Mouse (Mus musculus): ENCODE results near the gene Chd9.

Gene Chd9

DNA sequence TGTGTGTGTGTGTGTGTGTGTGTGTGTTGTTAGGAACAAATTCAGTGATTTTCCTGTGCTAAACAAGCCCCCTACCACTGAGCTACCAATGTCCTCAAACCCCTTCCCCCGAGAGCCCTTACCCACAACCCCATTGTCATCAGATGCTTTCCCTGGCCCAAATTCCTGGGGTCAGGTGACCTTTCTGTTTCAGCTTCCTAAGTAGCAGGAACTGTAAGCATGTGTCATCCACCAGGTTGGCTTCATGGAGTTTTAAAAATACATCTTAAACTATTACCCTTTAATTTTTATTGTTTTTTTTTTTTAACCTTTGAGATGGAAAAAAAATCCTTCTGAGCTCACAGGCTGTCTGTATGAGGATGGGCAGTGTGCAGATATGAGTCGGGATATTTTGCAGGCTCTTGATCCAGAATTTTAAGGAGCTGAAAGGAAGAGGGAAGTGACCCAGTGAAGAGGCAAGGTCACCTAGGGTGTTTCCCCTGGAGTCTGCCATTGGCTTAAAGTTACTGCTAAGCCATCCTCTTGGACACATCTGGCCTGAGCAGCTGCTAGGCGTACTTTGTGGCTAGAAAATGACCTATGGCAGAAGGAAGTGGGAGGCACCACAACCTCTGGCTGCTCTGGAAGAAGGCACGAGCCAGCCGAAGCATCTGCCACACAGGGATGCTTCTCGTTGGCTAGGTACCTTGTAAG is 5.6 kb downstream of the Chd9 start:
- in situ Hi-C loops (cut with MboI; ENCODE audit: unreplicated experiment in 2 of 2), result loop anchor here (5.0 to 10.0 kb wide), 5 partner anchors 49 to 124 kb away; no protein-coding TSS in a partner anchor

GRCm38 (mm10) chr8:90834321-90834672 is 6.1 kb downstream of the Chd9 start:
- in situ Hi-C loops (cut with MboI; ENCODE audit: unreplicated experiment in 2 of 2), result loop anchor here (5.0 to 10.0 kb wide), 5 partner anchors 48 to 123 kb away; no protein-coding TSS in a partner anchor

DNA sequence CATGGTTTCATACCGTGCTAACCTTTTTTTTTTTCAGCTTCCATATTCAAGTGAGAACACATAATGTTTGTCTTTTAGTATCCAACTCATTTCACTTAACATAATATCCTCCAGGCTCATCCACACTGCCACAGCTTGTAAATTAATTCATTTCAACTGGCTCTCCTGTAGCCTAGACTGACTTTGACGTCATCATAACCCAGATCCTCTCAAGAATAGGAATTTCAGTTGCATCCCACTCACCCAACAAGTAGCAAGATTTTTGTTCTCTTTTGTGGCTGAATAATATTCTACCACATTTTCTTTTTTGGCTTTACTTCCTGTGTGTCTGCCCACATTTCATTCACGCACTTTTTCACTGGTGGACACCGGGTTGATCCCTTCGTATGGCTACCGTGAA is 9.3 kb downstream of the Chd9 start:
- in situ Hi-C loops (cut with MboI; ENCODE audit: unreplicated experiment in 2 of 2), result loop anchor here in 1 of 2 experiments (10.0 kb wide), 1 partner anchor 67 kb away; no protein-coding TSS in a partner anchor

DNA sequence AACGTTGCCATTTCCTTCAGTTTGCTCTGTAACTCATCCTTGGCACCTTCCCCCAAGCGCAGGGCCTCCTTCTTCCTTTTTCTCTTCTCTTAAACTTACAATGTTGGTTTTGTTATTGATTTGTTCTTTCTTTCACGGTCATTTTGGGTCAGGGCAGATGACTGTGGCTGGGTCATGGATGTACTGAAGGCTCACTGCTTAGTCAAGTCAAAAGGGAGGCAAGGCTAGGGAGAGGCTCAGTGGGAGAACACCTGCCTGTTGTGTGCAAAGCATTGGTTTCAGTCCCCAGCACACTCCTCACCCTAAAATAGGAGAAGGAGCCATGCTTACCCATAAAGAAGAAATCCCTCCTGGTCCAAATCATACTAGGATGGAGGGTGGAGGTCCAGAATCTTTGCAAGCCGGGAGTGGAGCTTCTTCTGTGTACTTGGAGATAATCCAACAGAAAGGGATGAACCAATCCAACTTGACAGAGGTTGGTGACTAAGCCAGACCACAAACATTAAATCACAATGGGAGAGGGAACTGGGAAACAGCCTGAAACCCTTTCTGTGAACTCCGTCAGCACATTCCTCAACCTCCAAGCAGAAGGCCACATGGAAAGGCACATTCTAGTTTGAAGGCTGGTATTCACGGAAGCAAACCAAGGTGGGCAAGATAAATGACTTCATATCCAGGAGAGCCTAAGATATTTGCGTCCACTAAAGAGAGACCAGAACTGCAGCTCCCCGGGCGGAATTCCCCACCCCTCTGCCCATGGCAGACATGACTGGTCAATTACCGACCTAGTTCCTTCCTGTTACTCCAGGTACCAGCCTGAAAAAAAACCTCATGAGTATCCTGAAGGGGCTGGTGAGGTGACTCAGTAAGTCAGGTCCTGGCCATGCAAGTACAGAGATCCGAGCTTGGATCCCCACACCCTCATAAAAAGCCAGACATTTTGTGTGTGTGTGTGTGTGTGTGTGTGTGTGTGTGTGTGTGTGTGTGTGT is 11.9 kb downstream of the Chd9 start:
- in situ Hi-C loops (cut with MboI; ENCODE audit: unreplicated experiment in 2 of 2), result loop anchor here in 1 of 2 experiments (10.0 kb wide), 1 partner anchor 65 kb away; no protein-coding TSS in a partner anchor

GRCm38 (mm10) chr8:90841321-90841720 is 13.2 kb downstream of the Chd9 start:
- in situ Hi-C loops (cut with MboI; ENCODE audit: unreplicated experiment in 2 of 2), result no loop called here

DNA sequence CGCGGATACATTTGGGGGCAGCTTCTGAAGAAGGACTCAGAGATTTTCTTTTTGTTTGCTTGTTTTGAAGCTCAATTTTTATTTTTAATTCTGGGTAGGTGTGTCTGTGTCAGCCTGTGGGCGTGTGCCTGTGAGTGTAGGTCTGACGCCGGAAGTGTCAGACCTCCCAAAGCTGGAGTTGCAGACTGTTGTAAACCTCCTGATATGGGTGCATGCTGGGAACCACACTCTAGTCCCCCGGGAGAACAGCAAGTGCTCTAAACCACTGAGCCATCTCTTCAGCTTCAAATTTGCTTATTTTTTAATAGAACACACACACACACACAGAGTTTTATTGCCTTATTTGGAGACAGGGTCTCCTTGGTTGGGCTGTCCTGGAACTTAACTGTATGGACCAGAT is 15.0 kb downstream of the Chd9 start:
- in situ Hi-C loops (cut with MboI; ENCODE audit: unreplicated experiment in 2 of 2), result no loop called here

GRCm38 (mm10) chr8:90844179-90844967 is 16.2 kb downstream of the Chd9 start:
- in situ Hi-C loops (cut with MboI; ENCODE audit: unreplicated experiment in 2 of 2), result no loop called here

DNA sequence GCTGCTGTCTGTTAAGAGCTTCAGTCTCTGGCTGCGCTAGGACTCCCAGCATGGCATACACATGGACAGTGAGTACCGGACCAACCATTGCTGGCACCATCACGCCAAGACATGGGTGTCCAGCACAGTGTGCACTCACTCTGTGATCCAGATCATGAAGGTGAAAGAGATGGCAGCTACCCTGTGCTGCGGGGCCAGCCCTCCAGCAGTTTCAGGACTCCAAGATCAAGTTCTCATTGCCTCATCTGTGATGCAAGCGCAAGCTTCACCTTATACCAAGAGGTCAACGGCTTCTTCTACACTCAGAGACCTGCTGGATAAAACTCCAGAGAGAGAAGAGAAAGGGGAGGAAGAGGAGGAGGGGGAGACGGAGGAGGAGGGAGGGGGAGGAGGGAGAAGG is 19.8 kb downstream of the Chd9 start:
- in situ Hi-C loops (cut with MboI; ENCODE audit: unreplicated experiment in 2 of 2), result loop anchor here in 1 of 2 experiments (5.0 kb wide), 1 partner anchor 34 kb away; no protein-coding TSS in a partner anchor

DNA sequence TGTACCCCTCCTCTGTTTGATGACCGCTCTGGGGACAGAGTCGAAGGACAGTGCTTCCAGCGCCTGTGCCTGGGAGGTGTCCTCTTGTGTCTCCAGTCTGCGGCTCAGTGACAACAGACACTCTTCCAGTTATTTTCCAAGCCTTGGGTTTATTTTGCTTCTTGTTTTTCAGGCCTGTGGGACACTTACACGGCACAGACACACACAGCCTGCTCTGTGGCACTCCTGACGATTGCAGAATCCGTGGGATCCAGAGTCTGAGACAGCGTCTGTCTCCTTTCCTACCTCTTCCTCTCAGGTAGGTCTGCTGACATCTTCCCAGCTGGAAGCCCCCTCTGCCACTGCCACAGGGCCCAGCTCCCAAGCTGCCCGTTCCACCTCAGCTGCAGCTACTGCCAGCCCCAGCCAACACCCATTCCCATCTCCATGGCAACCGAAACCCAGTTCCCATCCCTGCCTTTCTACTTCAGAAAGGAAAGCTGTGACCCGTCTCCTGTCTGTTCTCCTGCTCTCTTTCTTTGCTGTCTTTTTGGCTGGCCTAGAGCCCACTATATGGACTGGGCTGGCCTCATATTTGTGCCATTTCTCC is 21.4 kb downstream of the Chd9 start:
- in situ Hi-C loops (cut with MboI; ENCODE audit: unreplicated experiment in 2 of 2), result loop anchor here in 1 of 2 experiments (5.0 kb wide), 1 partner anchor 33 kb away; no protein-coding TSS in a partner anchor

- in situ Hi-C loops (cut with MboI; ENCODE audit: unreplicated experiment in 2 of 2), result no loop called here
These were observed 23.4 kb downstream of the Chd9 start for GRCm38 (mm10) chr8:90851544-90851943.

- in situ Hi-C loops (cut with MboI; ENCODE audit: unreplicated experiment in 2 of 2), result no loop called here
These were observed 26.0 kb downstream of the Chd9 start for GRCm38 (mm10) chr8:90853971-90854670.

DNA sequence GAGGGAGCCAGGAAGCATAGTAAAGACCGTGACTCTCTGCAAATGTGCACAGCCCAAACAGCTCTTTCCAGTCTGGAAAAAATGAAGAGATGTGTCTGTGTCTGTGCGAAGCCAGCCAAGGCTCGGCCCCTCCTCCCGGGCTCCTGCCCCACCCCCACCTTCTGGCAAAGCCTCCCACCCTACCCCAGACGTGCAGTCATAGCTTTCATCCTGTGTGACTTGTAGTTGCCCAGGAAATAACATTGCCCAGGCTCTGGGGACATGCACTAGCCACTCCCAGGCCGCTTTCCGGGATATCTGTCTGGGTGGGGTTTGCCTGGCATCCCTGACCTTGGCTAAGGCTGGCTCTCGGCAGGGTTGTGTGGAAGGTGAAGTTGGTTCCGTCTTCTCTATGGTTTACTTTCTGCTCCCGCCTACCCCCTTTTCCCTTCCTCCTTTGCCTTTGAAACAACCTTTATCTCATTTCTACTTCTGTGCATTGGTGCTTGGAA is 26.6 kb downstream of the Chd9 start:
- in situ Hi-C loops (cut with MboI; ENCODE audit: unreplicated experiment in 2 of 2), result no loop called here

- in situ Hi-C loops (cut with MboI; ENCODE audit: unreplicated experiment in 2 of 2), result no loop called here
These were observed 28.0 kb downstream of the Chd9 start for GRCm38 (mm10) chr8:90856171-90856570.

- in situ Hi-C loops (cut with MboI; ENCODE audit: unreplicated experiment in 2 of 2), result no loop called here
These were observed 28.8 kb downstream of the Chd9 start for GRCm38 (mm10) chr8:90856952-90857351.

DNA sequence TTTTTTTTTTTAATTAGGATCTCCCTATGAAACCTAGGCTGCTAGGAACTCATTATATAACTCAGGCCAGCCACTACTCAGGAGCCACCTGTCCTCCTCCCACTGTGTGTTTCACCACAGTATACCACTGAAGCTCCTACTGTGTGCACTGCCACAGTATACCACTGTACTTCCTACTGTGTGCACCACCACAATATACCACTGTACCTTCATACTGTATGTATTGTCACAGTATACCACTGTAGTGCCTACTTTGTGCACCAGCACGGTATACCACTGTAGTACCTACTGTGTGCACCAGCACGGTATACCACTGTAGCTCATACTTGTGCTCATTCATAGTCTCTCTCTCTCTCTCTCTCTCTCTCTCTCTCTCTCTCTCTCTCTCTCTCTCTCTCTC is 29.9 kb downstream of the Chd9 start:
- in situ Hi-C loops (cut with MboI; ENCODE audit: unreplicated experiment in 2 of 2), result no loop called here

GRCm38 (mm10) chr8:90861266-90861944 is 33.3 kb downstream of the Chd9 start:
- in situ Hi-C loops (cut with MboI; ENCODE audit: unreplicated experiment in 2 of 2), result no loop called here

- in situ Hi-C loops (cut with MboI; ENCODE audit: unreplicated experiment in 2 of 2), result no loop called here
These were observed 33.9 kb downstream of the Chd9 start for GRCm38 (mm10) chr8:90862038-90862437.

- in situ Hi-C loops (cut with MboI; ENCODE audit: unreplicated experiment in 2 of 2), result no loop called here
These were observed 38.9 kb downstream of the Chd9 start for GRCm38 (mm10) chr8:90867061-90867460.

DNA sequence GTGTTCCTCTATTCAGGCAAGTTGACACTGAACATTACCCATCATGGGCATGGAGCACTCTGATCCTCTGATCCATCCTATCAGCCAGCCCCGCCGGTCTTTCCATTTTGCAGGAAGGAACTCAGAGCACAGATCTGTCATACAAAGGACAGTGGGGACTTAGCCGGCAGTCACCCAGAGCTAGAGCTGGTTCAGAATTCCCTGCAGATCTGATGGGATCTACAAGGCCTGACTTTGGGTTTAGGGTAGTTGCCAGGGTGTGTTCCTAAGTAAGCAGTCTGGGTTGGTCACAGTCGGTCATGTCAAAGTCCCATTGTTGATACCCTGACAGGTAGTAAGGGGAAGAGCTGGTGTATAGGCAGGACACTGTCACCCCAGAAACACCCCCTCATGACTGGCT is 39.8 kb downstream of the Chd9 start:
- in situ Hi-C loops (cut with MboI; ENCODE audit: unreplicated experiment in 2 of 2), result no loop called here

Measured in v-Abl transformed pro-B cells (cell line).